In the genomic region with DNA sequence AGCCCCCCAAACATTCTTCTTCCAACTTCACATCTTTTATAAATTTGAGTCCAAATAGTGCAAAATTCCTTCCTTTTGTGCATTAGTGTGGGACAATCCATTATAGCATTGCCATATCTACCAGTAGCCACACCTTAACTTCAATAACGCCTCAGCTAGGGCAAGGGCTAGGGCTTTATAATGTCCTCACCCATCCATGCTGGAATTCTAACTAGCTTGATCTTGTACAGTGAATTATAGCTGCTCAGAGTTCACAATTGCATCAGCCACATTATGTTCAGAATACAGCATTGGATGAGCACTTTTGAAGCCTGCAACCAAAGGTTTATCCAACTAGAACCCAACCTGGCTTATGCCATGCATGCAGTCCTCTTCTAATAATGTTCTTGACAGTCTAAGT, we compare ENCODE assay signal across 22 mouse cellular contexts. TPM values are rescaled to one million over a fixed set of nuclear protein-coding genes. Genes with fewer than 3 reads are reported as not detected.
DNase-seq lines count a peak whose midpoint lies in the region; ATAC-seq and TF ChIP-seq lines count a peak whose summit lies in the region.
"Had no signal": no experiment of that assay in that cellular context is flagged by ENCODE, and none has a peak within 500 bp of the region (broad histone marks: within the 10 kb centered on the region; RNA-seq: fewer than 3 reads in every experiment).

No protein-coding gene starts in this region.

- DNase-seq in embryo, embryonic 11 days = no peak
- DNase-seq in frontal cortex, adult 2 months (ENCODE audit: extremely low spot score in 1 of 2, low spot score in 1 of 2) = no peak
- no peak for DNase-seq in midbrain, embryonic 14.5 days
- DNase-seq: adrenal gland, adult 2 months; adrenal gland, adult 8-10 months; adrenal gland, postnatal 10 days; adrenal gland, postnatal 14 days; adrenal gland, postnatal 25 days; adrenal gland, postnatal 36 days; B cell, adult 2 months; cerebellum, adult 11 months; cerebellum, adult 11-12 months had no signal

- no peak overlapping the region for H3K4me2 ChIP-seq in intestine, embryonic 15.5 days (replicated peaks)
- no peak overlapping the region for H3K4me2 ChIP-seq in intestine, embryonic 16.5 days (ENCODE audit: low read depth, low read length)
- no peak overlapping the region for H3K4me2 ChIP-seq in intestine, postnatal 0 days (replicated peaks; ENCODE audit: low read depth)
- H3K4me2 ChIP-seq in heart, embryonic 12.5 days = no peak overlapping the region
- H3K4me2 ChIP-seq in midbrain, embryonic 14.5 days (ENCODE audit: low read length) = no peak overlapping the region

- no peaks in the 10 kb centered on the region for H3K4me1 ChIP-seq in intestine, embryonic 15.5 days (replicated peaks)
- no peaks in the 10 kb centered on the region for H3K4me1 ChIP-seq in intestine, embryonic 16.5 days (ENCODE audit: control insufficient read depth, insufficient read depth, low read length)
- no peaks in the 10 kb centered on the region for H3K4me1 ChIP-seq in intestine, postnatal 0 days (replicated peaks; ENCODE audit: control insufficient read depth, insufficient read depth, low read length)
- peaks cover 3% of the 10 kb centered on the region; the same call in 1 of the 2 replicates for H3K4me1 ChIP-seq in small intestine, adult 2 months (ENCODE audit: control insufficient read depth, insufficient read depth, insufficient read length, low read length)
- H3K4me1 ChIP-seq in heart, embryonic 12.5 days (replicated peaks) = no peaks in the 10 kb centered on the region
- no peaks in the 10 kb centered on the region for H3K4me1 ChIP-seq in midbrain, embryonic 14.5 days (ENCODE audit: control insufficient read depth, insufficient read depth, low read length)

- H3K4me3 ChIP-seq in intestine, embryonic 15.5 days (replicated peaks) = no peak overlapping the region
- no peak overlapping the region for H3K4me3 ChIP-seq in intestine, embryonic 16.5 days (ENCODE audit: low read length)
- H3K4me3 ChIP-seq in intestine, postnatal 0 days (ENCODE audit: low read depth, low read length) = no peak overlapping the region
- no peak overlapping the region for H3K4me3 ChIP-seq in small intestine, adult 2 months (ENCODE audit: low read depth, low read length)
- no peak overlapping the region for H3K4me3 ChIP-seq in heart, embryonic 12.5 days
- no peak overlapping the region for H3K4me3 ChIP-seq in midbrain, embryonic 14.5 days (replicated peaks; ENCODE audit: low read depth, low read length)

- TF ChIP-seq CTCF in intestine, postnatal 0 days (IDR thresholded peaks at IDR 0.05; ENCODE audit: low read depth) = no peak
- no peak for TF ChIP-seq CTCF in small intestine, adult 2 months (IDR thresholded peaks at IDR 0.05; ENCODE audit: extremely low read depth, insufficient read length, insufficient replicate concordance, low read depth, low read length)

- no peak overlapping the region for H3K27ac ChIP-seq in intestine, embryonic 15.5 days
- H3K27ac ChIP-seq in intestine, embryonic 16.5 days (ENCODE audit: low read length) = no peak overlapping the region
- H3K27ac ChIP-seq in intestine, postnatal 0 days (ENCODE audit: low read depth, low read length) = no peak overlapping the region
- H3K27ac ChIP-seq in small intestine, adult 2 months (ENCODE audit: insufficient read depth, low read depth, low read length) = peak overlapping the region; percentile 62; the same call in 1 of the 2 replicates
- H3K27ac ChIP-seq in heart, embryonic 12.5 days (ENCODE audit: poor library complexity, severe bottlenecking) = no peak overlapping the region
- no peak overlapping the region for H3K27ac ChIP-seq in midbrain, embryonic 14.5 days (replicated peaks; ENCODE audit: low read depth, low read length)

- no peaks in the 10 kb centered on the region for H3K27me3 ChIP-seq in intestine, embryonic 15.5 days (replicated peaks)
- no peaks in the 10 kb centered on the region for H3K27me3 ChIP-seq in intestine, embryonic 16.5 days (replicated peaks; ENCODE audit: control insufficient read depth, insufficient read depth, low read length)
- no peaks in the 10 kb centered on the region for H3K27me3 ChIP-seq in intestine, postnatal 0 days (replicated peaks; ENCODE audit: control insufficient read depth, insufficient read depth, low read length)
- H3K27me3 ChIP-seq in small intestine, adult 2 months (ENCODE audit: control insufficient read depth, insufficient read depth, low read length) = no peaks in the 10 kb centered on the region
- no peaks in the 10 kb centered on the region for H3K27me3 ChIP-seq in heart, embryonic 12.5 days (replicated peaks)
- no peaks in the 10 kb centered on the region for H3K27me3 ChIP-seq in midbrain, embryonic 14.5 days (ENCODE audit: control insufficient read depth, insufficient read depth, low read length)
- H3K27me3 ChIP-seq: CH12.LX had no signal

- H3K9ac ChIP-seq in intestine, embryonic 15.5 days = no peak overlapping the region
- no peak overlapping the region for H3K9ac ChIP-seq in intestine, embryonic 16.5 days (ENCODE audit: low read depth, low read length)
- no peak overlapping the region for H3K9ac ChIP-seq in intestine, postnatal 0 days (ENCODE audit: low read depth, low read length)
- H3K9ac ChIP-seq in heart, embryonic 12.5 days = no peak overlapping the region
- H3K9ac ChIP-seq in midbrain, embryonic 14.5 days (replicated peaks; ENCODE audit: low read length) = no peak overlapping the region

- peak; percentile 62 for ATAC-seq in intestine, embryonic 15.5 days
- ATAC-seq in intestine, embryonic 16.5 days = peak; percentile 77
- ATAC-seq in intestine, postnatal 0 days = peak; percentile 51; the same call in 1 of the 2 replicates
- ATAC-seq in heart, embryonic 12.5 days (ENCODE audit: insufficient number of reproducible peaks, low FRiP score) = no peak
- ATAC-seq in midbrain, embryonic 14.5 days (ENCODE audit: low FRiP score, low TSS enrichment) = no peak
- ATAC-seq: activated CD4-positive, CD25-positive, alpha-beta regulatory T cell, adult 4 months; CD4-positive, CD25-positive, alpha-beta regulatory T cell, adult 4 months; Patski had no signal

- H3K9me3 ChIP-seq in intestine, embryonic 15.5 days = no peaks in the 10 kb centered on the region
- H3K9me3 ChIP-seq in intestine, embryonic 16.5 days (ENCODE audit: control insufficient read depth, low read length) = no peaks in the 10 kb centered on the region
- H3K9me3 ChIP-seq in intestine, postnatal 0 days (ENCODE audit: control insufficient read depth) = no peaks in the 10 kb centered on the region
- no peaks in the 10 kb centered on the region for H3K9me3 ChIP-seq in heart, embryonic 12.5 days (replicated peaks)
- H3K9me3 ChIP-seq in midbrain, embryonic 14.5 days (ENCODE audit: control insufficient read depth, low read length) = no peaks in the 10 kb centered on the region
- H3K9me3 ChIP-seq: G1E had no signal

- no peaks in the 10 kb centered on the region for H3K36me3 ChIP-seq in intestine, embryonic 15.5 days
- H3K36me3 ChIP-seq in intestine, embryonic 16.5 days (ENCODE audit: control insufficient read depth, insufficient read depth, low read length) = no peaks in the 10 kb centered on the region
- no peaks in the 10 kb centered on the region for H3K36me3 ChIP-seq in intestine, postnatal 0 days (ENCODE audit: control insufficient read depth, insufficient read depth)
- H3K36me3 ChIP-seq in small intestine, adult 2 months (ENCODE audit: control insufficient read depth, insufficient read depth, low read length) = no peaks in the 10 kb centered on the region
- H3K36me3 ChIP-seq in heart, embryonic 12.5 days = no peaks in the 10 kb centered on the region
- no peaks in the 10 kb centered on the region for H3K36me3 ChIP-seq in midbrain, embryonic 14.5 days (ENCODE audit: control insufficient read depth, insufficient read depth, low read length)
- H3K36me3 ChIP-seq: G1E had no signal

- WGBS in intestine, embryonic 15.5 days = 82% methylated on average over 1 of the region's 1 CpGs
- WGBS in intestine, embryonic 16.5 days = 62% methylated on average over 1 of the region's 1 CpGs
- 49% methylated on average over 1 of the region's 1 CpGs for WGBS in intestine, postnatal 0 days
- 43% methylated on average over 1 of the region's 1 CpGs for WGBS in small intestine, adult 2 months
- WGBS in heart, embryonic 12.5 days = 83% methylated on average over 1 of the region's 1 CpGs
- WGBS in midbrain, embryonic 14.5 days = 87% methylated on average over 1 of the region's 1 CpGs

- TF ChIP-seq POLR2A in small intestine, adult 2 months (IDR thresholded peaks at IDR 0.05; ENCODE audit: low read depth, low read length) = no peak

RNA-seq across cellular contexts. Expression of a gene that starts 8.9 kb away (rescaled TPM):
- polyA plus RNA-seq in intestine, embryonic 15.5 days (2015; fragmentation: Nextera tagmentation; extraction: Ambion mirVana) = 99.4 and 117 TPM in 2 replicates
- polyA plus RNA-seq in intestine, embryonic 16.5 days (2015; fragmentation: Nextera tagmentation; extraction: Ambion mirVana) = 193 and 262 TPM in 2 replicates
- polyA plus RNA-seq in intestine, postnatal 0 days (2015; fragmentation: Nextera tagmentation; extraction: Ambion mirVana) = 247 and 294 TPM in 2 replicates
- 2.5 and 22.2 TPM in 2 replicates for polyA plus RNA-seq in small intestine, adult 2 months (2012; rRNA removed)
- 7.3 and 8.0 TPM in 2 replicates for polyA plus RNA-seq in heart, embryonic 12.5 days (2016; fragmentation: Nextera tagmentation; extraction: Ambion mirVana)
- polyA plus RNA-seq in frontal cortex, adult 2 months (2012; rRNA removed) = 26.0 and 26.4 TPM in 2 replicates
- 2.6 and 3.3 TPM in 2 replicates for polyA plus RNA-seq in midbrain, embryonic 14.5 days (2014; fragmentation: Nextera tagmentation; extraction: Ambion mirVana)
- polyA plus RNA-seq: activated CD4-positive, CD25-positive, alpha-beta regulatory T cell, adult 4 months; CD4-positive, CD25-positive, alpha-beta regulatory T cell, adult 4 months; G1E; Patski had no signal

Comparison
In these comparisons a context has a peak if more than half of its experiments do, and no peak if none do; other contexts are left out.
1. ATAC-seq: peak in intestine, embryonic 15.5 days (single experiment), intestine, embryonic 16.5 days (single experiment) and intestine, postnatal 0 days (single experiment); none in heart, embryonic 12.5 days (single experiment) and midbrain, embryonic 14.5 days (single experiment).